9 mouse cellular contexts compared by ENCODE assay signal in the genomic region with DNA sequence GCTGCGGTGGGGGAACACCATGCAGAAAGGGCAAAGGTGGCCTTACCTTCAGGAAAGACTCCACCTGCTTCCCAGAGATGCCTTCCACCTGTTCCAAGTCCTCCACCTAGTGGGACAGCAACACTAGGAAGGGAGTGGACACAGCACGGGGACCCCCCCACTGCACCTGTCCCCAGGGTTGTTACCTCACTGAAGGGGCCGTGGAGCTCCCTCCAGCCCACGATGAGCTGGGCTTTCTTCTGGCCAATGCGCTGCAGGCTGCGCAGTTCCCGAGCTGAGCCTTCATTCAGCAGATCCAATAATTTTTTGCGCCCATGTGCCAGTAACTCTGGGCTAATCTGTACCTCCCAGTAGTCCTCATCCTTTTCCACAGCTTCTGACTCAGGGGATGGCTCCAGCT. TPM values are rescaled to one million over a fixed set of nuclear protein-coding genes. Genes with fewer than 3 reads are reported as not detected.
DNase-seq lines count a peak whose midpoint lies in the region; ATAC-seq lines count a peak whose summit lies in the region.
"Had no signal": no experiment of that assay in that cellular context is flagged by ENCODE, and none has a peak within 500 bp of the region (broad histone marks: within the 10 kb centered on the region; RNA-seq: fewer than 3 reads in every experiment).

No protein-coding gene starts in this region.

- H3K27me3 ChIP-seq in megakaryocyte, embryonic 14.5 days (replicated peaks), result no peaks in the 10 kb centered on the region
- no peaks in the 10 kb centered on the region for H3K27me3 ChIP-seq in limb, embryonic 13.5 days
- no peaks in the 10 kb centered on the region for H3K27me3 ChIP-seq in stomach, embryonic 15.5 days (replicated peaks)

- peak overlapping the region; percentile 96 for H3K4me3 ChIP-seq in megakaryocyte, embryonic 14.5 days (replicated peaks)
- H3K4me3 ChIP-seq in limb, embryonic 13.5 days, result peak overlapping the region; percentile 94
- peak overlapping the region; percentile 91 for H3K4me3 ChIP-seq in stomach, embryonic 15.5 days (replicated peaks)

- WGBS in limb, embryonic 13.5 days, result 63% methylated on average over 8 of the region's 8 CpGs
- 50% methylated on average over 8 of the region's 8 CpGs for WGBS in stomach, embryonic 15.5 days

- H3K4me1 ChIP-seq in megakaryocyte, embryonic 14.5 days, result peaks cover 79% of the 10 kb centered on the region
- H3K4me1 ChIP-seq in limb, embryonic 13.5 days, result peaks cover 31% of the 10 kb centered on the region
- peaks cover 28% of the 10 kb centered on the region for H3K4me1 ChIP-seq in stomach, embryonic 15.5 days

- no peaks in the 10 kb centered on the region for H3K9me3 ChIP-seq in megakaryocyte, embryonic 14.5 days
- no peaks in the 10 kb centered on the region for H3K9me3 ChIP-seq in limb, embryonic 13.5 days
- H3K9me3 ChIP-seq in stomach, embryonic 15.5 days, result no peaks in the 10 kb centered on the region

- peak overlapping the region; percentile 65 for H3K9ac ChIP-seq in limb, embryonic 13.5 days
- peak overlapping the region; percentile 3; the same call in 1 of the 2 replicates for H3K9ac ChIP-seq in stomach, embryonic 15.5 days

- ATAC-seq in megakaryocyte, adult 5-6 weeks (ENCODE audit: poor library complexity, severe bottlenecking), result no peak
- no peak for ATAC-seq in limb, embryonic 13.5 days (ENCODE audit: low FRiP score, low read depth)
- no peak for ATAC-seq in stomach, embryonic 15.5 days (ENCODE audit: insufficient read depth, low FRiP score, low read depth)

- H3K36me3 ChIP-seq in megakaryocyte, embryonic 14.5 days (replicated peaks; ENCODE audit: low read length), result peaks cover 70% of the 10 kb centered on the region
- peaks cover 70% of the 10 kb centered on the region for H3K36me3 ChIP-seq in limb, embryonic 13.5 days
- peaks cover 37% of the 10 kb centered on the region for H3K36me3 ChIP-seq in stomach, embryonic 15.5 days

- peak; percentile 43 for DNase-seq in adrenal gland, postnatal 14 days
- no peak for DNase-seq in adrenal gland, adult 18-20 months (ENCODE audit: low spot score in 2 of 2)
- DNase-seq in left cerebral cortex, adult 11 months (ENCODE audit: low spot score), result no peak
- DNase-seq in cerebellum, adult 9-10 months, result no peak

- peak overlapping the region; percentile 77 for H3K4me2 ChIP-seq in limb, embryonic 13.5 days (replicated peaks)
- peak overlapping the region; percentile 87 for H3K4me2 ChIP-seq in stomach, embryonic 15.5 days

- H3K27ac ChIP-seq in limb, embryonic 13.5 days, result peak overlapping the region; percentile 99
- H3K27ac ChIP-seq in stomach, embryonic 15.5 days, result peak overlapping the region; percentile 98

RNA-seq across cellular contexts. Expression of gene Maz, which starts 1.0 kb away (rescaled TPM):
- total RNA-seq in adrenal gland, postnatal 14 days (2021), result 133 and 142 TPM in 2 replicates
- 100 to 1,000 TPM in 1 of 2 experiments, 10 to 100 TPM in 1; 86.0 to 132 TPM for total RNA-seq in adrenal gland, adult 18-20 months (2021)
- 324 and 1,017 TPM in 2 replicates for polyA plus RNA-seq in megakaryocyte, embryonic 14.5 days (2012; ENCODE audit: insufficient read depth, low replicate concordance)
- 79.8 and 80.9 TPM in 2 replicates for total RNA-seq in megakaryocyte, adult 5-6 weeks (2015)
- total RNA-seq in megakaryocyte, adult 5-6 weeks (2017), result 44.4 and 45.1 TPM in 2 replicates
- 61.9 and 64.6 TPM in 2 replicates for polyA plus RNA-seq in limb, embryonic 13.5 days (2015; fragmentation: Nextera tagmentation; extraction: Ambion mirVana)
- 67.7 and 69.7 TPM in 2 replicates for polyA plus RNA-seq in stomach, embryonic 15.5 days (2015; fragmentation: Nextera tagmentation; extraction: Ambion mirVana)

RNA-seq across cellular contexts. Expression of gene Prrt2, which starts 6.9 kb away (rescaled TPM):
- total RNA-seq in adrenal gland, postnatal 14 days (2021), result 3.5 and 4.6 TPM in 2 replicates
- total RNA-seq in adrenal gland, adult 18-20 months (2021), result 1 to 10 TPM; 3.7 to 4.4 TPM
- 0.68 and 3.9 TPM in 2 replicates for polyA plus RNA-seq in megakaryocyte, embryonic 14.5 days (2012; ENCODE audit: insufficient read depth, low replicate concordance)
- 0.20 and 1.8 TPM in 2 replicates for total RNA-seq in megakaryocyte, adult 5-6 weeks (2015)
- 2.4 and 3.0 TPM in 2 replicates for total RNA-seq in megakaryocyte, adult 5-6 weeks (2017)
- 6.9 and 10.4 TPM in 2 replicates for polyA plus RNA-seq in limb, embryonic 13.5 days (2015; fragmentation: Nextera tagmentation; extraction: Ambion mirVana)
- polyA plus RNA-seq in stomach, embryonic 15.5 days (2015; fragmentation: Nextera tagmentation; extraction: Ambion mirVana), result 5.9 and 8.1 TPM in 2 replicates

RNA-seq across cellular contexts. Expression of gene Gm42742, which starts 7.0 kb away (rescaled TPM):
- total RNA-seq in adrenal gland, postnatal 14 days (2021), result 8.4 and 26.9 TPM in 2 replicates
- total RNA-seq in adrenal gland, adult 18-20 months (2021), result 10 to 100 TPM; 12.9 to 27.0 TPM
- polyA plus RNA-seq in megakaryocyte, embryonic 14.5 days (2012; ENCODE audit: insufficient read depth, low replicate concordance), result 164 and 252 TPM in 2 replicates
- total RNA-seq in megakaryocyte, adult 5-6 weeks (2015), result 15.4 TPM in 1 of 2 replicates, not detected in the other
- 45.4 TPM in 1 of 2 replicates, not detected in the other for total RNA-seq in megakaryocyte, adult 5-6 weeks (2017)
- 52.2 and 64.8 TPM in 2 replicates for polyA plus RNA-seq in limb, embryonic 13.5 days (2015; fragmentation: Nextera tagmentation; extraction: Ambion mirVana)
- 25.0 and 63.8 TPM in 2 replicates for polyA plus RNA-seq in stomach, embryonic 15.5 days (2015; fragmentation: Nextera tagmentation; extraction: Ambion mirVana)

RNA-seq across cellular contexts. Expression of gene Pagr1a, which starts 10.7 kb away (rescaled TPM):
- 7.9 and 24.6 TPM in 2 replicates for total RNA-seq in adrenal gland, postnatal 14 days (2021)
- total RNA-seq in adrenal gland, adult 18-20 months (2021), result 10 to 100 TPM in 1 of 2 experiments, 1 to 10 TPM in 1; 5.5 to 16.5 TPM
- polyA plus RNA-seq in megakaryocyte, embryonic 14.5 days (2012; ENCODE audit: insufficient read depth, low replicate concordance), result 15.8 and 94.8 TPM in 2 replicates
- total RNA-seq in megakaryocyte, adult 5-6 weeks (2015), result 40.7 and 62.5 TPM in 2 replicates
- 25.5 and 67.0 TPM in 2 replicates for total RNA-seq in megakaryocyte, adult 5-6 weeks (2017)
- polyA plus RNA-seq in limb, embryonic 13.5 days (2015; fragmentation: Nextera tagmentation; extraction: Ambion mirVana), result 48.2 and 70.2 TPM in 2 replicates
- polyA plus RNA-seq in stomach, embryonic 15.5 days (2015; fragmentation: Nextera tagmentation; extraction: Ambion mirVana), result 33.1 and 62.5 TPM in 2 replicates
- total RNA-seq: common myeloid progenitor, adult 5-6 weeks had no signal

RNA-seq across cellular contexts. Expression of gene Pagr1b, which starts 11.6 kb away (rescaled TPM):
- 3.0 and 3.2 TPM in 2 replicates for total RNA-seq in adrenal gland, postnatal 14 days (2021)
- 1 to 10 TPM; 1.3 to 3.0 TPM for total RNA-seq in adrenal gland, adult 18-20 months (2021)
- 4.2 TPM in 1 of 2 replicates, not detected in the other for polyA plus RNA-seq in megakaryocyte, embryonic 14.5 days (2012; ENCODE audit: insufficient read depth, low replicate concordance)
- 0.54 and 1.6 TPM in 2 replicates for total RNA-seq in megakaryocyte, adult 5-6 weeks (2015)
- total RNA-seq in megakaryocyte, adult 5-6 weeks (2017), result not detected in 2 replicates
- polyA plus RNA-seq in limb, embryonic 13.5 days (2015; fragmentation: Nextera tagmentation; extraction: Ambion mirVana), result 0.31 TPM in 1 of 2 replicates, not detected in the other
- 1.0 TPM in 1 of 2 replicates, not detected in the other for polyA plus RNA-seq in stomach, embryonic 15.5 days (2015; fragmentation: Nextera tagmentation; extraction: Ambion mirVana)
- total RNA-seq: common myeloid progenitor, adult 5-6 weeks had no signal
